Mouse (Mus musculus) lung, postnatal 36 days (tissue): ENCODE measurements around the gene Tmprss13.
A peak's percentile ranks its signal among the peaks of the same experiment; 100 is the strongest.

Source experiments
- DNase-seq: peaks from one replicate; pipeline ENCODE4 v3.0.0; 2022; ENCODE audit warnings: mixed read lengths

The Tmprss13 gene

DNA sequence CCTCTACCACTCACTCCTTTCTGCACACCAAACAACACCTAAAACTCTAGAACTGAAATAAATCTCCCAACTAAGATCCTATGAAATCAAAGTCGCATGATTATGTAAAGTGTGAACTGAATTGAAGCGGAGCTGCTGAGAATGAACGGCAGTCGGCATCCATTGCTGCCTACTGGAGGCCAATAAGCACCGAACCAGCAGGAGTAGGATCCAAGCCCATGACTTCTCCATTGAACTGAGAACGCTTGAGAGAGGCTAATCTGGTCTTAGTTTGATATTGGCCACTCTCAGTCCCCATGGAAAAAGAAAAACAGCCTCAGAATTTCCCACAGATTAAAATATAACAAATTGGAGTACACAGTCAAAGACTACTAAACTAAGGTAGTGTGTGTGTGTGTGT, 65.0 kb downstream of the Tmprss13 start:
- DNase-seq = no peak

DNA sequence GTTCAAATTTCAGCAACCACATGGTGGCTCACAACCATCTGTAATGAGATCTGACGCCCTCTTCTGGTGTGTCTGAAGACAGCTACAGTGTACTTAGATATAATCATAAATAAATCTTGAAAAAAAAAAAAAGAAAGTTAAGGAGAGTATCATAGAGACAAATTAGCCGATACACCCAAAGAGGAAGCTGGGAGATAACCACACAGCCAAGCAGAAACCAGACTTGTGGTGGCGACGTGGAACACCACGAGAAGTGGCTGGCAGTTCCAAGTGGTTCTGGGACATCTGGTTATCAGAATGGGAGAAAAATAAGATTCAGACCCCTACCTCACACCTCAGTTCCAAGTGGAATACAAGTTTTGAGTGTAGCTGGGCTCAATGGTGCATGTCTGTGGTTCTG, 67.8 kb downstream of the Tmprss13 start:
- DNase-seq = no peak

DNA sequence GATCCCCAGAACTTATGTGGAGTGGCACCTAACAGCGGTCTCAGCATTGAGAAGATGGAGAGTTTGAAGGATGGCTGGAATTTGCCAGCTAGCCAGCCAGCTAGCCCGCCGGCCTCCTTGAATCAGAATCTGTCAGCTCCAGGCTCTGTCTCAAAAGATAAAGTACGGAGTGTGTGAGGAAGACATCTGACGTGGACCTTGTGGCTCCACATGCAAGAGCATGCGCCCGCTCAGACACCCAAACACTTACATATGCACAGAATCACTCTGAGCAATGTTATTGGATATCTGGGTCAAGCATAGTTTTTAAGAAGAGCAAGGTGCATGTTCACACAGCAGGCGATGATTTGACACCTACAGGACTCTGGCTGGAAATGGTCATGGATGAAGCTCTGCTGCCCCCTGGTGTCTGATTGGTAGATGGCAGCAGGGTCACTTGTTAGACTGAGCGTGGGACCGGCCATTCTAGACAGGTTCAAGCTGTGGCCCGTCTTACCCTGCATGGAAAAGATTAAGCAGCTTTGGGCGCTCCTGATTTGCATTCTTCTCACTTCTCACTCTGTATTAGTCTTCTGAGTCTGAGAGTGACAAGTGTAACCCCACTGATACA, 69.6 kb downstream of the Tmprss13 start:
- DNase-seq = peak; percentile 94

DNA sequence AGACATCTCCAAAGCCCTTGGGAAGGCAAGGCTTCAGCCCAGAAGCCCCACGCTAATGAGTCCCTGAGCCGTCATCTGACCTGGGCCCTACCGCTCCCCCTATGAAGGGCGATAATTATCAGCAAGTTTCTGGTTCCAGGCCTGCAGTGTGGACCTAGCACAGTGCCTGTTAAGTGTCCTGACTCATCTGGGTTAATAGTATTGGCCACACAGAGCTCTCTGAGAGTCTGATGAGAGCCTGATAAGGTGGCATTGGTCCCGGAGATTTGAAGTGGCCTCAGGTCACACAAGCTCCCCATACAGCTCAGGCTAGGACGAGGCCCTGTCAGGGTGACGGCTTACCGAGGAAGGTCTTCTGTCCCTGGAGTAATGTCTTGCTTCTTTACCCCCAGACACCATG, 70.7 kb downstream of the Tmprss13 start:
- peak; percentile 69 for DNase-seq

DNA sequence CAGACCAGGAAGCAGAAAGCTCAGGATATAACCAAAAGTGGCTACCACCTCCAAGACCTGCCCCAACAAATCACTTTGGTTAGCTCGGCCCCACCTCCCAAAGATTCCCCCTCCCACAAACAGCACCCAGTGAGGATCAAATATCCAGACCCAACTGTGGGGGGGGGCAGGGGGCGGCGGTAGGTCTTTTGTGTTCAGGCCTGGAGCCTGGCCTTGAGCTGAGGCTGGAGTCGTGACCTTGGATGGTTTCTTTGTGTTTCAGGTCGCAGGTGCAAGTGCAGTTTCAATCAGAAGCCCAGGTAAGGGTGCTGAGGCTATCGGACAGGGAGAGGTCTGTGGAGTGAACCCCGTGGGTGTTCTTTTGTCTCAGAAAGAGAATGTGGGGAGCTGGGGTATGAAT, 72.4 kb downstream of the Tmprss13 start:
- DNase-seq = no peak

- no peak for DNase-seq
Observed at GRCm38 (mm10) chr9:45395218-45395617, 76.3 kb downstream of the Tmprss13 start.

DNA sequence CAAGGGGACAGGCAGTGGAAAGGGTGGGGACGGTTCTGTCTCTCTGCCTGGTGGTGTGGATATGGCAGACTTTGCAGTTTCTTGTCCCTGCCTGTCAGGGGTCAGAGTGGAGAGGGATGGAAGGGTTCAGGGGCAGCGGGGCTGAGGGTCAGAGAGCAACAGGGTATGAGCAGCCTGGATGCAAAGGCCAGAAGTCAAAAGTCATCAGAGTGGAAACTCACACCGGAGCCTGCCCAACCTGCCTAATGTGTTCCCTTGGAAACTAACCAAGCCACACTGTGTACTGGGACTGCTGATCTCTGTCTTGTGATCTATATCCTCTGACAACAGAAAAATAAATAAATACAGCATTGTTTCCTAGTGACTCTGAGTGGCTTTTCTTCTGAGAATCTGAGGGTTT, 76.9 kb downstream of the Tmprss13 start:
- DNase-seq = no peak
